Mouse (Mus musculus): ENCODE measurements around the gene Galnt16.

DNA sequence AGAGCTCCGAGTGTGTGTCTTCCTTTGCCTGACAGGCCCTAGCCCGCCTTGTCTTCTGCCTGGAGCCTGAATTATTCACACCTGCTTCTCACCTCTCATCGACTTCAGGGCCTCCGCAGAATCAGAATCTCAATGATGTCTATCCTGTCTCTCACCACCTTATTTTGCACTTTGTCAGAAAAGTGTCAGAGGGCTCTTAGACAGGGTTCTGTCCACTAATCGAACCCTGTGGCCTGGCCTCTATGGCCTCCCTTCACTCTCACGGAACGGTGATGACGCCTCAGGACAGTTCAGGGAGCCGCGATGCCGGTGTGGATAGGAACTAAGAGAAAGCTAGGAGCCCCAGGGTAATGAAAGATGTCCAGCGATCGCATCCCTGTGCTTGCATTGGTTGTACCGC, at the start of gene Galnt16:
- TF ChIP-seq POLR2A (IDR thresholded peaks at IDR 0.05; ENCODE audit: borderline replicate concordance, extremely low read depth, insufficient read depth, insufficient read length, poor library complexity, severe bottlenecking) (no peak), CTCF (IDR thresholded peaks at IDR 0.05; ENCODE audit: borderline replicate concordance, extremely low read depth, insufficient read depth, insufficient read length) (no peak)
